Mouse (Mus musculus) gastrocnemius, postnatal 14 days (tissue): ENCODE measurements around the gene Lgals7. TPM values are rescaled to one million over a fixed set of nuclear protein-coding genes. Genes with fewer than 3 reads are reported as not detected.
A peak's percentile ranks its signal among the peaks of the same experiment; 100 is the strongest.

Experiments
- DNase-seq: peaks from one replicate; pipeline ENCODE4 v3.0.0; 2021; ENCODE audit warnings: mixed read lengths
- intact Hi-C: fragments of 180-260 bp; cut with DNase I; formaldehyde crosslinking; loops from one replicate; pipeline ENCODE4 v1.15.1; 2025; ENCODE audit warnings: low total_unique reads
- total RNA-seq, 2 experiments: library from RNA; stranded (reverse); gene quantifications; 2 replicates each; pipeline ENCODE4 v1.2.3; 2021

The Lgals7 gene
- total RNA-seq, 2 experiments from 2014 or later = not detected

DNA sequence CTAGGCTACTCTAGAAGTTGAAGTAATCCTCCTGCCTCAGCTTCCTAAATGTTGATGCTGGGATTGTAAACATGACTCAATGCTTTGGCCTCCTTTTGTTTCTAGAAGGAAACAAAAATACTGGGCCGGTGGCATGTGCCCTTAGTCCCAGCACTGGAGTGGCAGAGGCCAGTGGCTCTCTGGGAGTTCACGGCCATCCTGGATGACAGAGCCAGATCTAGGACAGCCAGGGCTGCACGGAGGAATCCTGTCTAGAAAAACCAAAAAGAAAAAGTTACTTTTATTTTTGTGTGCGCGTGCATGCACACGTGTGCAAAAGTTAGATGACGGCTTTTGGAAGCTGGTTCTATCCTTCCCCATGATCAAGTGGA, 37.3 kb upstream of the Lgals7 start:
- DNase-seq = no peak
- intact Hi-C loops = loop anchor here (5.0 kb wide), 1 partner anchor 36 kb away; the partner anchor contains the start of gene Lgals7

DNA sequence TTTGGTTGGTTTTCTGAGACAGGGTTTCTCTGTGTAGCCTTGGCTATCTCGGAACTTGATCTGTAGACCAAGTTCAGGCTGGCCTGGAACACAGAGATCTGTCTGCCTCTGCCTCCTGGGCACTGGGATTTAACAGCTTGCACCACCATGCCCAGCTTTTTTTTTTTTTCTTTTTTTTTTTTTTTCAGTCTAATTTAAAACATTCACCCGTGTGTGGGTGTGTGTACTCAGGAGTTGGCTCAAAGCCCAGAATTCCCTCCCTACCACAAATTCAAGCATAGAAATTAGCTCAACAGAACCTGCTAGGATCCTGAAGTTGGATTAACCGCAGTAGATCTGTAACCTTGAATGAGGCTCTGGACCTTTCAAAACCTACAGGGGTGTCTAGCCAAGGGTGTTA, 36.3 kb upstream of the Lgals7 start:
- no peak for DNase-seq
- intact Hi-C loops = loop anchor here (5.0 kb wide), 1 partner anchor 35 kb away; the partner anchor contains the start of gene Lgals7

DNA sequence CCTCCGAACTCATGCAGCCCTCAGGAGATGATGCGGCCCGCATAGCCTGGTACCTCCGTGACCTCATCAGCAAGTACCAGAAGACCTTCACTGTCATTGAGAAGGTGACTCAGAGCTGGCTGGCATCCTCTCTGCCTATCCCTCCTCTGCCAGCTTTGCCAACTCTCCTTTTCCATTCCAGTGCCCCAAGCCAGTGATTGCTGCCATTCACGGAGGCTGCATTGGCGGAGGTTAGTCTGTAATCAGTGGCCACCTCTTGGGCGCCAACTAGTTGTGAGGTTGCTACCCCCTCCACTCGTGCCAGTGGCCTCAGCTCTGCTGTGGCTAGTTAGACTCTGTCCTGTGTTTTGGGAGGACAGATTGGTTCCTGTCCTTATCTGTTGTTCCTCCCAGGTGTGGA, 33.8 kb upstream of the Lgals7 start:
- intact Hi-C loops = loop anchor here (5.0 kb wide), 1 partner anchor 32 kb away; the partner anchor contains the start of gene Lgals7

DNA sequence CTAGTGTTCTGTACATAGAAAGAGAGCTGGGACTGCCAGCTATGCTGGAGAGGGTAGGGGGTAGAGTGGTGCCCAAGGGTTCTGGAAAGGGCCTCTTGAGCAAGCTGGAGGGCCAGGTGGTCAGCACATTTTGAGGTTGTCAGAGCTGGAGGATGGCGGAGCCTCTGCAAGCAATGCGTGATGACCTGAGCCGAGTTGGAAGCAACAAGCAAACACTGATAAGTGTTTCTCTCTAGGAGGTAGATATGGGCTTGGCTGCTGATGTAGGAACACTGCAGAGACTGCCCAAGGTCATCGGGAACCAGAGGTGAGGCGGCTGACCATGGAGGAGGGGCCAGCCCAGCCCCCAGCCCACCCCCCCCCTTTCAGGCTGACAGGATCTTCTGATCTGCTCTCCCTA, 32.7 kb upstream of the Lgals7 start:
- no peak for DNase-seq
- intact Hi-C loops = no loop called here

More for the DNA sequence above, 33.8 kb upstream of the Lgals7 start:
- peak; percentile 4 for DNase-seq

DNA sequence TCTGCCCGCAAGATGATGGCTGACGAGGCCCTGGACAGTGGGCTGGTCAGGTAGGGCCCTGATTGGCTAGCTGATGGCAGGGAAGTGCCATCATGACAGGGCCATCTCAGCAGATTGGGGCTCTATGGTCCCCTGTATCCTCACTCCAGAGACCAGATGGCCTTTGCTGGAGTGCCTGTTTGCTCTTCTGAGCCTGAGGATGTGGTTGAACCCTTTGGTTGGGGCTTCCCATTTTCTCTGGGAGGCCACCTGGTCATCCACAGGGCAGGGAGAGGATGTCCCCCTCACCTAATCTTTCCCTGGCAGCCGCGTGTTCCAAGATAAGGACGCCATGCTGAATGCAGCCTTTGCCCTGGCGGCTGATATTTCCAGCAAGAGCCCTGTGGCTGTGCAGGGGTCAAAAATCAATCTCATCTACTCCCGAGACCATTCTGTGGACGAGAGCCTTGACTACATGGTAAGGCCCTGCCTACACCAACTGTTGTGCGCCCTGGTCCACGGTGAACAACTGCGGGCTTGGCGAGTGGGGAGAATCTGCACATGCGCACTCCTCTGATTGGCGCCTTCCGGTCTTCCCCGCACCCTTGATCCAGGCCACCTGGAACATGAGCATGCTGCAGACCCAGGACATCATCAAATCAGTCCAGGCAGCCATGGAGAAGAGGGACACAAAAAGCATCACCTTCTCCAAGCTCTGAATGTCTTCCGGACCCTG, 32.1 kb upstream of the Lgals7 start:
- no peak for DNase-seq
- intact Hi-C loops = no loop called here

DNA sequence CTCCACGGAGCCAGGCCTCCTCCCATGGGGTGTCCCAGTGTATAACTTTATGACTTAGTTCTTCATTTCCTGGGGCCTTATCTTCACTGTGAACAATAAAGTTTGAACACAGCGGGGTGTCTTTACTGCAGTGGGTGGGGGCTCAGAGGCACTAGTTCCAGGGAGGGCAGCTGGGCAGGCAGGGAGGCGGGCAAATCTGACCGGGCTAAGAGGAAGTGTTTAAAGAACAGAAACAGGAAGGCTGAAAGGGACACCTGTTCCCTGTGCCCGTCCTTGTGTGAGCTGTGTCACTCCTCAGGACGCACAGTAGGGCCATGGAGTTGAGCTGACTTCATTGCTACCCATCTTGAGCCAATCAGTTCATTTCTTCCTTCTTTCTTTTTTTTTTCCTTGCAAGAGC, 31.5 kb upstream of the Lgals7 start:
- intact Hi-C loops = no loop called here
- DNase-seq = no peak

DNA sequence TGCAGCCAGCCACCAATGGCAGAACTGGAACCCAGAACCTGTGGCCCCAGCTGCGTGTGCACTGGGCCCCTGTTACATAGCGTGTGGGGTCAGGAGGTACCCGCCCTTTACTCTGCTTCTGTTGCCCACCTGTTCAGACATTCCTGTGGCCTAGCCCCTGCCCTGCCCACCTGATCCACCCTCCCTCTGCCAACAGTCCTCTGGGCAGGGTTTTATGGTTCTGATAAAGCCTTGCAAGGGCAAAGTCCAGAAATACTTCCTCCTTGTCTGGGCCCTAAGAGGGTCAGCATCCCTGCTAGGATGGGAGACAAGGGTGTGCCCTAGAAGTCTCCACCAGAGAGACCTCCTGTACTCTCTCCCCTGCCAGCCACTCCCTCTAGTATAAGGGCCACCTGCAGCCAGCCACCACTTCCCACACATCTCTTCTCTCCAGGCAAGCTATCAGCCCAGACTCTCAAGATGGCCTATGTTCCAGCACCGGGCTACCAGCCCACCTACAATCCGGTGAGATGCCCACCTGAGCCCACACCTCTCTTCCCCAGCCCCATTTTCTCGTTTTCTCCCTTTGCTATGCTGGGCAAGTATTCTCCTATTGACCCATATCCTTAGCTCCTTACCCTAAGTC, 29.8 kb upstream of the Lgals7 start, which contains the start of gene Lgals4:
Gene Lgals4, plus strand, starts transcription at position 132 of the 625 bp plus-strand sequence.
- intact Hi-C loops = no loop called here
- no peak for DNase-seq

DNA sequence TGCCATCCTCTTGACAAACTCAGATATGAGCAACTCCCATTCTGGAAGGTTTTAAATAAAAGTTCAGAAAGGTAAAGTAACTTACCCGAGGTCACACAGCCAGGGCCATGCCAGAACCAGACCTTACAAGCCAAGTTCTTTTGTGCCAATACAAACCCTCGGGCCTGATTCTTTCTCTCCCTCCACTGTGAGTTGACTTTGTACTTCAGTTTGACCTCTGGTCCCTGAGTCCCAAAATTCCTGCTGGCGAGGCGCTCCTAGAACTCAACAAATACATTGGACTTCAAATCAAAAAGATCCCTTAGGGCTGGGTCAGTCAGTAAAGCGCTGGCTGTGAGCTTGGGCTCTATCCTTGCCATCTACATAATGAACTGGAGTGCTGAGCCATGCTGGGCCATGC, 26.7 kb upstream of the Lgals7 start:
- no peak for DNase-seq
- intact Hi-C loops = no loop called here

DNA sequence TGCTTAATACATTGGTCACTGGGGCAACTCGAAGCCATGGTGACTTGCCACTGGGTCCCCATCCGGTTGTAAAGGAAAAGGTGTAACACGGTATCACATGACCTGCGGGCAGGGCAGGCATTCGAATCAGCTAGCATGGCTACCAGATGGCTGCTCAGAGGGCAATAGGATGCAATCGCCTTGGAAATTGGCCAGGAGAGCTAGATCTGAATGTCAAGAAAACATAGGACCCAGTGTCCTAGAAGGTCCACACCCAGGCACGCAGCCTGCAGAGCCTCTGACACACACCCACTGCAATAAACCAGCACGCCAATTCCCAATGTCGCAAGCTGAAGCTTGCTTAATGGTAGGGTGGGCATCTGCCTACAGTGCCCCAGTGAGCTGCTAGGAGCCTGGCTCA, 25.3 kb upstream of the Lgals7 start:
- intact Hi-C loops = no loop called here
- no peak for DNase-seq

DNA sequence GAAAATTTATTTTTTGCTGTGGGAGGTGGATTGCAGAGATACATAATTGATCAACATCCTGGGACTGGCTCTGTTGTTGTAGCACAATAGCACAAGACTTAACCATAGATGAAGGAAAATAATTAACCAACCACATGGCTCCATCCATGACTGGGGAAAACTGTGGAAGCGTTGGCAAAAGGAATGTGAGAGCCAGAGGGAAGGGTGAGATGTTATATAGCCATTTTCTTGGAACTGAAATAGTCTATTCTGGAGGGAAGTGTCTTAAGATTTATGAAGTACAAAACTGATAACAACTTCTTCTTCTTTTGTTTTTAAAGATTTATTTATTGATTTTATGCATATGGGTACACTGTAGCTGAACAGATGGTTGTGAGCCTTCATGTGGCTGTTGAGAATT, 16.4 kb upstream of the Lgals7 start:
- intact Hi-C loops = no loop called here
- DNase-seq = no peak

DNA sequence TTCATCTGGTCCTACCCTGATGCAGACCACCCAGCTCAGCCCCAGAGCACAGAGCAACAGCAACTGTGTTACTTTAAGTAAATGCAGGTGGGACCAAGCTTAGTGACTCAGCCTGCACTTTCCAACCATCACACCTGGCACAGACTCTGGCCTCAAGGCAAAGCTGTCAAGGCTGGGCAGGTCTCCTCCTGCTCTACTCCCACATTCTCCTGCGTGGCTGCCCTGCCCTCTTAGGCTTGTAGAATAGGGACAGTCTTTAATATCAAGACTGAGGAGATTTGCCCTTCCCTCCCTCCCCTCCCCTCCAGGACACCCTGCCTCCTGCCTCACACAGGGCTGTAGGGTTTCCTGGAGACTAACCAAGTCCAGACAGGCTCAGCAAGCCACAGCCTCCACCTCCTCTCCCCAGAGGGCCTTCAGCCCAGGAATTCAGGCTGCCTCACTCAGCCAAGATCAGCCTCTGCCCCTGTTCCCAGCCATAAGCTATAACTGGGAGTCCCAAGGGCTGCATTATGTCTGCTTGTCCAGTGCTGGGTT, 13.9 kb upstream of the Lgals7 start:
- DNase-seq = no peak
- intact Hi-C loops = no loop called here

DNA sequence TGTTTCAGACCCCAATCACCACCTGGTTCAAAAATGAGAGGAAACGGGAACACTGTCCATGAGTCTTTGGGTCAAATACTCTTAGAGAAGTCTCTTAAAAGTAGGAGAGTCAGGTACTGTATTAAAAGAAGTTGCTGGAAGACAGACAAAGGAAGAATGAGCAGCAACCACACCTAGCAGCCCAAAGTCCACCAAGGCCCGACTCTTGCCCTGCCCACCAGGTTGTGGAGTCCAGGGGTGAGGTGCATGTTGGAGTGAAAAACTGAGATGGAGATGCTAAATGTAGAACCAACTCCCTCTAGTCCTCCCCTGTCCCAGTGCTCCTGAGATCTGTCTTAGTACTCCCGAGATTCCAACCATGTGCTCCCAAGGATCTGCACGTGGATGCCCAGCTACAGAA, 13.0 kb upstream of the Lgals7 start:
- DNase-seq = no peak
- intact Hi-C loops = no loop called here

DNA sequence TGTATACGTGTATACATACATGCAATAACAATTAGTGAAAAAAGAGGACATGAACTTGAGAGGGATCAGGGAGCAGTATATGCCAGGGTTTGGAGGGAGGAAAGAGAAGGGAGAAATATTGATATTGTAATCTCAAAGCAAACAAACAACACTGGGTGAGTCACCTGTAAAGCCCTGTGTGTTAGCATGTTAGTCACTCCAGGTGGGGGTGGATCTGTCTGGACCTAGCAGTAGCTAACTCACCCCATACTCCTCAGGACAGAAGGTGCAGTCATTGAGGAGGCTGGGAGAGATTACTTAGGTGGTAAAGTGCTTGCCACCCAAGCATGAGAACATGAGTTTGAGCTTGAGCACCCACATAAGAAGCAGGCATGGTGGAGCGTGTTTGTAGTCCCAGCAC, 3.7 kb upstream of the Lgals7 start:
- intact Hi-C loops = loop anchor here (5.0 kb wide), 2 partner anchors 33 to 73 kb away; partner anchors contain the start of genes Ech1 and Rinl
- no peak for DNase-seq

DNA sequence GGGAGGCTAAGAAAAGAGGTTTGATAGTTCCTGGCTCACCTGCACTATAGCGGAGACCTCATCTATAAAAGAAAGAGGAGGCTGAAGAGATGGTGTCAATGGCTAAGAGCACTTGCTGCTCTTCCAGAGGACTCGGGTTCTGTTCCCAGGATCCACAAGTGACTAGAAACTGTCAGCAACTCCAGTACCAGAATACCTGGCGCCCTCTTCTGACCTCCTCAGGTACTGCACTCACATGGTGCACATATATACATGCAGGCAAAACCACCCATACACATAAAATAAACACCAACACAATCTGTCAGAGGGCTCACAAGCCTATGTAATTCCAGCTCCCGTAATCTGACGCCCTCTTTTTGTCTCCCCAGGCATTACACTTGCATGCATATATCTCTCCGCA, 2.8 kb upstream of the Lgals7 start:
- intact Hi-C loops = loop anchor here (5.0 kb wide), 1 partner anchor 34 kb away; the partner anchor contains the start of gene Ech1
- no peak for DNase-seq

DNA sequence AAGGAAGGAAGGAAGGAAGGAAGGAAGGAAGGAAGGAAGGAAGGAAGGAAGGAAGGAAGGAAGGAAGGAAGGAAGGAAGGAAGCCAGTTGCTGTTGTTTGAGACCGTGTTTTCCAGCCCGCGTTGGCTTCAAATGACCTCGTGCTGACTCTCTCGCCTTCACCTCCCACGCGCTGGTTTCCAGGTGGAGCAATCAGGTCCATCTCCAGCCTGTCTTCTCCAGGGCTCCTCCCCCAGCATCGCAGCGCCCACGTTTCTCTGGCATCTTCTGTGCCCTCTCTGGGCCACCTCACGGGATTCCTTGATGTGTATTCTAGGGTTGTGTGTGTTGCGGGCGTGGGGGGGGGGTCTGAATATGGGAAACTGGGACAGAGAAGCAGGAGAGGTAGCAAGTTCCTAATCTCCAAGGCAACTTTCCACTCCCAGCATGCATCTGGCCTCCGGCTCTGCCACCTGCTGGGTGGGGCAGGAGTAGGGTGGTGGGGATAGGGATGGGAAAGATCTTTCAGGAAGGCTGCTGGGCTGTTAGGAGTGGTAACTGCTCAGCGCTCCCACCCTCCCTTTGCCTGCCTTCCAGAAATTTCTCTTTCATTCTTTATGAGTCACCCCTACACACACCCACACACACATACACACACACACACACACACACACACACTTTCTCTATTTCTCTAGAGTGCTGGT, 695 bp upstream of the Lgals7 start:
- intact Hi-C loops = loop anchor here (5.0 kb wide), 1 partner anchor 36 kb away; the partner anchor contains the start of gene Ech1
- DNase-seq = no peak

DNA sequence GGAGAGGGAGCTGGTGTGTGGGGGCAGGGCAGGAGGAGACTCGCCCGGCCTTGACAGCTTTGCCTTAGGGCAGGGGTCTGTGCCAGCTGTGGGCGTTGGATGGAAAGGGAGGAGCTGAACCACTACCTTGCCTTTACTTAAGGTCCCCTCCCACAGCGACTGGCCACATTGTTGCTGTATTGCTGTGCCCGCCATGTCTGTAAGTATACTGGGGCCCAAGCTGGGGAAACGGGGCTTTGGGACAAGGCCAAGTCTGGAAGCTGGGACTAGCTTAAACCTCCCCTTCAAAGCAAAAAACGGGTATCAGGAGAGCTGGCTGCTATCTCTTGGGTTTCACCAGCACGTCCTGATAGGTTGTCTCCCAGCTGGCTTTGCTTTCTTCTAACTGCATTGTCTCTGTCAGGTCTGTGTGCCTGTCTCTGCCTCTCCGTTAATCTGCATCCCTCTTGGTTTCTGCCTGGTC, 666 bp downstream of the Lgals7 start:
- intact Hi-C loops = loop anchor here (5.0 kb wide), 1 partner anchor 37 kb away; the partner anchor contains the start of gene Ech1
- DNase-seq = no peak

DNA sequence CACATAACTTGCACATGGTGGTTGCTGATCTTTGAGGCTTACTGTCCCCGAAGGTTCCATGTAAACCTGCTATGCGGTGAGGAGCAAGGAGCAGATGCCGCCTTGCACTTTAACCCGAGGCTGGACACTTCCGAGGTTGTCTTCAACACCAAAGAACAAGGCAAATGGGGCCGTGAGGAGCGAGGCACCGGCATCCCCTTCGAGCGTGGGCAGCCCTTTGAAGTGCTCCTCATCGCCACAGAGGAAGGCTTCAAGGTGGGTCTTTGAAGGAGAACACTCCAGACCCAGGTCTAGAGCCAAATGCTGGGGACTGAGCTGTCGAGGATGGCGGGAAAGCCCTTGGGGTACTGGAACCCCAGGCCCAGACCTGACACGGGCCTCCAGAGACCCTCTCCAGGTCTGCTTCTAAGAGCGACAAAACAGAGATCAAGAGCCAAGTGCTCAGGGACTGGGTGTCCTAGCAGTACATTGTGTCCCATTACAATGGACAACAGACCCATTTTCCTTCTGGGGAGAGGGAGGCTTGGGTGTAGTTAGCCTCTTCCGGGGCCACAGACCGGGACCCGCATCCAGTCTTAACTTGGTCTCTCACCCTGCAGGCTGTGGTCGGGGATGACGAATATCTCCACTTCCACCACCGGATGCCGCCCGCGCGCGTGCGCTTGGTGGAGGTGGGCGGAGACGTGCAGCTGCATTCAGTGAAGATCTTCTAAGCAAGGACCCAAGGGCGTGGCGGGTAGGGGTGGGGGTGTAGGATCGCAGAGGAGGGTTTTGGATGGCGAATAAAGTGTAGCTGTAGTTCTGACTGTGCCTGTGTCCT, 2.0 kb downstream of the Lgals7 start:
- intact Hi-C loops = loop anchor here (5.0 kb wide), 1 partner anchor 68 kb away; no protein-coding TSS in a partner anchor
- peak; percentile 84 for DNase-seq

DNA sequence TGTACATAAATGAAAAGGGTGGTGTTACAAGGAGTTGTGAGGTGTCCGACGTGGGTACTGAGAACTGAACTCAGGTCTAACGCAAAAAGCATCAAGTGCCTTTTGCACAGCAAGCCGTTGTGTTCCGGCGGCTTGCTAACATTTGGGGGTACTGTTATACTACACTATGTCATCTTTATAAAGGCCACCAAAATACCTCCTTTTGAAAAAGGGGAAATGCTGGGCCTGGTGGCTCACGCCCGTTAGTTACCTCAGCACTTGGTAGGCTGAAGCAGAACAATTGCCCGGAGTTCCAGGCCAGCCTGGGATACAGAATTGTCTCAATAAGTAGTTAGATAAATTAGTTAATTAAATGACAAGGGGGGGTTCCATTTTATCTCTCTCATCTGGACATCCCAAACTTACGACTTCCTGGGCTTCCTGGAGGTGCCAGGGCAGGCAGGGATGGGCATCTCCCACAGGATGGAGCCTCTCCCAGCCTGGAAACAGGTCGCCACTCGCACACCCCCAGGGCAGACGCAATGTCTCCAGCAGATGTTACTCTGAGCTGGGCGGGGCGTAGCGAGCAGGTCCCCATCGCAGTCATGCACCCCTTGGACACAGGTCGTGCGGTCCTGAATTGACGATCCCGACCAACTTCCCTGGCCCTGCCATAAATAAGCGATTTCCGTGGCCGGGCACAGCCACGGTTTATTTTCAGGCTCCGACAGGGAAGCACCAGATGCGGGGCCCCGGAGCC, 3.3 kb downstream of the Lgals7 start:
- no peak for DNase-seq
- intact Hi-C loops = loop anchor here (5.0 kb wide), 1 partner anchor 70 kb away; no protein-coding TSS in a partner anchor
